Mouse (Mus musculus): ENCODE results near the gene Rps11. TPM values are rescaled to one million over a fixed set of nuclear protein-coding genes. Genes with fewer than 3 reads are reported as not detected.
"Not testable (repeated sequence)": the region's sequence is repeated elsewhere in the genome, so short reads cannot be mapped to it uniquely, and the experiment has no call there.

Gene Rps11
- total RNA-seq, 1 experiment from 2014 or later = 1,649 TPM

DNA sequence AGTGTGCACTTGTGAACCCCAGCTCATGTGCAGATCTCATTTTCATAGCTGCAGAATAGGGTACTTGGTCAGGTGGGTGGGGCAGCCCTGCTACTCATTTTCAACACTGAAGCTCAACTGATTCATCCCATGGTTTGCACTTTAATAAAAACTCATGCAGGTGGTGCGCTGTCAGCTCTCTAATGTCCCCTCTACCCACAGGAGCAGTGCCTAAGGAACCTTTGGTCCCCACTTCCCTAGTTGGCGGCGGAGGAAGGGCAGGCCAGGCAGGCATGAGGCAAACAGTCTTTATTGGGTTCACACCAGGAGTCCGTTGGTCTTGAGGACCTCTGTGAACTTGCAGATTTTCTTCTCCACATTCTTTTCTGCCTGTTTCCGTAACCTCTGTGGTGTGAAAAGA is 1.4 kb upstream of the Rps11 start:
- ATAC-seq (replicated peaks in 1 of 2; ENCODE audit: insufficient read depth in 1 of 2, low FRiP score in 2 of 2, low TSS enrichment in 1 of 2, low read depth in 1 of 2, poor library complexity in 2 of 2, severe bottlenecking in 2 of 2) = not testable (repeated sequence)

DNA sequence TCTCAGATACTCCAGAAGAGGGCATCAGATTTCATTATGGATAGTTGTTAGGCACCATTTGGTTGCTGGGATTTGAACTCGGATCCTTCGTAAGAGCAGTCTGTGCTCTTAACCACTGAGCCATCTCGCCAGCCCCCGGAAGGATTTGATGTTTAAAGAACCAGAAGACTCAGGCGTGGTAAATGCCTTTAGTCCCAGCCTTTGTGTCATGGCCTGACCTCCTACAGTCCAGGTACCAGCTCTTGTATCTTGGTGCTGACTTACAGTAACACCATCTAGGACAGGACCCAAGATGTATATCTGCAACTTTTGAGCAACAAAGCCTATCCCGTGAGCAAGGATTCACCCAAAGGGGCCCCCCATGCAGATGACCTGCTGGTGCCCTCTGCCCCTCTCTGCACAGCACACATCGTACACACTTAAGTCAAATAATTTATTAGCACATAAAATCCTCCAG is 933 bp upstream of the Rps11 start:
- ATAC-seq (replicated peaks in 1 of 2; ENCODE audit: insufficient read depth in 1 of 2, low FRiP score in 2 of 2, low TSS enrichment in 1 of 2, low read depth in 1 of 2, poor library complexity in 2 of 2, severe bottlenecking in 2 of 2) = no peak

DNA sequence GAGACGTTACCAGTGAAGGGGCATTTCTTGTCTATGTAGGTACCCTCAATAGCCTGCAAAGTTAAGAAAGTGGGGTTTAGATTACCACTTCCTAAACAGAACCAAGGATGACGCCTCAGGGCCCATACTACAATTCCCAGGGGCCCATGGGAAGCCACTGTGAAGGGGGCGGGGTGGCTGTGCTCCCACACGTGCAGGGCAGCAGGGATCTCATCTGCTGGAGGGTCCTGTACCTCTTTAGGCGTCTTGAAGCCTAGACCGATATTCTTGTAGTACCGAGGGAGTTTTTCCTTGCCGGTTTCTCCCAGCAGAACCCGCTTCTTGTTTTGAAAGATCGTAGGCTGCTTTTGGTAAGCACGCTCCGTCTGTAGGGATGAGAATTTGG is 1.1 kb downstream of the Rps11 start:
- ATAC-seq (replicated peaks in 1 of 2; ENCODE audit: insufficient read depth in 1 of 2, low FRiP score in 2 of 2, low TSS enrichment in 1 of 2, low read depth in 1 of 2, poor library complexity in 2 of 2, severe bottlenecking in 2 of 2) = no peak

DNA sequence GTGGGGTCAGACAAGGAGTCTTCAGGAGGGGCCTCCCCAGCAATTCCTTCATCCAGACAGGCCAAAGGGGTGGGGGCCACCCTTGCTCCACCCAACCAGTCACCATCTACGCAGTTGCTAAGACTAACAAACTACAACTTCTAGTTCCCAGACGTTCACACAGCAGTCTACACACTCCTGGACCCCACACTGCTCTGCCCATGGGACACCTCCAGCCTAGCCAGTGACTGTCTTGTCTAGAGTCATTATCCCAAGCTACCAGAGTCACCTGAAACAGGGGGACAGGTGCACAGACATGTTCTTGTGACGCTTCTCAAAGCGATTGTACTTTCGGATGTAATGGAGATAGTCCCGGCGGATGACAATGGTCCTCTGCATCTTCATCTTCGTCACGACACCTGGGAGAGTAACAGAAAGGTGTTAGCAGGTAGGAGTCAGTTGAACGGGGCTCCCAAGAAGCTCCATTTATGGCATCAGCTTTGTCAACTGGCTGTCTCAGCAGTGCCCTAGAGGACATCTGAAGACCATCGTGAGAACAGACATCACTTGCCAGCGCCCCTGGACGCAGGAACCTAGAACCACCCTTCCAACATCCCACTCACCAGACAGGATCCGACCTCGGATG is 1.6 kb downstream of the Rps11 start:
- no peak for ATAC-seq (replicated peaks in 1 of 2; ENCODE audit: insufficient read depth in 1 of 2, low FRiP score in 2 of 2, low TSS enrichment in 1 of 2, low read depth in 1 of 2, poor library complexity in 2 of 2, severe bottlenecking in 2 of 2)

DNA sequence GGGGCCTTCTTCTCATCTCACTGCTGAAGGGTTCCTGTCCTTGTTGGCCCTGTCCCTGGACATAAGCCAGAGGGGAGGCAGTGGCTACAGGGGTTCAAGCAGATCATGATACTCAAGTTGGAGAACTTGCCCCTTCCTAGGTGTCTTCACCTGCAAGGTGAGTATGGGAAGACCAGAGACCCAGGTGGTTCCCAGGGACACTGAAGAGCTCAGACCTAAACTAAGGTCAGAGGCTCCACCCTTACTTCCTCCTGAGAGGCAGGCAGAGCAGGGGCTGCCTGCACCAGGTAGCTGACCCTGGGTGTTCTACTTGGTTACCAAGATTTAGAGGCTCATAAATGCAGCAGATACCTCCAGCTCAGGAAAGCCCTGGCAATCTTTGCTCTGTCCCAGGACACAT is 2.3 kb downstream of the Rps11 start:
- no peak for ATAC-seq (replicated peaks in 1 of 2; ENCODE audit: insufficient read depth in 1 of 2, low FRiP score in 2 of 2, low TSS enrichment in 1 of 2, low read depth in 1 of 2, poor library complexity in 2 of 2, severe bottlenecking in 2 of 2)

GRCm38 (mm10) chr7:45121404-45121803 is 2.8 kb downstream of the Rps11 start:
- peak; percentile 40 to 48 for ATAC-seq (replicated peaks in 1 of 2; ENCODE audit: insufficient read depth in 1 of 2, low FRiP score in 2 of 2, low TSS enrichment in 1 of 2, low read depth in 1 of 2, poor library complexity in 2 of 2, severe bottlenecking in 2 of 2)

GRCm38 (mm10) chr7:45119780-45120709 is 4.2 kb downstream of the Rps11 start:
- ATAC-seq (replicated peaks in 1 of 2; ENCODE audit: insufficient read depth in 1 of 2, low FRiP score in 2 of 2, low TSS enrichment in 1 of 2, low read depth in 1 of 2, poor library complexity in 2 of 2, severe bottlenecking in 2 of 2) = no peak

DNA sequence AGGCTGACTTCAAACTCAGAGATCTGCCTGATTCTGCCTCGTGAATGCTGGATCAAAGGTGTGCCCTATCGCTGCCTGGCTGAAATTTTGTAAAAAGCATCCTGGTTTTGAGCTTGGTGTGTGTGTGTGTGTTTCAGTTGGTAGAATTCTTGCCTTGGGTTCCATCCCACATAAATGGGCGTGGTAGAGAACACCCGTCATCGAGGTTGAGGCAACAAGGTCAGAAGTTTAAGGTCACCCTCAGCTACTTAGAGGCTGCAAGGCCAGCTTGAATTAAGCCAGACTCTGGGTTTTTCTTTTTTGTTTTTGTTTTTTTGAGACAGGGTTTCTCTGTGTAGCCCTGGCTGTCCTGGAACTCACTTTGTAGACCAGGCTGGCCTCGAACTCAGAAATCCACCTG is 5.9 kb downstream of the Rps11 start:
- ATAC-seq (replicated peaks in 1 of 2; ENCODE audit: insufficient read depth in 1 of 2, low FRiP score in 2 of 2, low TSS enrichment in 1 of 2, low read depth in 1 of 2, poor library complexity in 2 of 2, severe bottlenecking in 2 of 2) = no peak

- no peak for ATAC-seq (replicated peaks in 1 of 2; ENCODE audit: insufficient read depth in 1 of 2, low FRiP score in 2 of 2, low TSS enrichment in 1 of 2, low read depth in 1 of 2, poor library complexity in 2 of 2, severe bottlenecking in 2 of 2)
Measured at GRCm38 (mm10) chr7:45117566-45117965, 6.7 kb downstream of the Rps11 start.

- no peak for ATAC-seq (replicated peaks in 1 of 2; ENCODE audit: insufficient read depth in 1 of 2, low FRiP score in 2 of 2, low TSS enrichment in 1 of 2, low read depth in 1 of 2, poor library complexity in 2 of 2, severe bottlenecking in 2 of 2)
Measured at GRCm38 (mm10) chr7:45113476-45113875, 10.8 kb downstream of the Rps11 start.

DNA sequence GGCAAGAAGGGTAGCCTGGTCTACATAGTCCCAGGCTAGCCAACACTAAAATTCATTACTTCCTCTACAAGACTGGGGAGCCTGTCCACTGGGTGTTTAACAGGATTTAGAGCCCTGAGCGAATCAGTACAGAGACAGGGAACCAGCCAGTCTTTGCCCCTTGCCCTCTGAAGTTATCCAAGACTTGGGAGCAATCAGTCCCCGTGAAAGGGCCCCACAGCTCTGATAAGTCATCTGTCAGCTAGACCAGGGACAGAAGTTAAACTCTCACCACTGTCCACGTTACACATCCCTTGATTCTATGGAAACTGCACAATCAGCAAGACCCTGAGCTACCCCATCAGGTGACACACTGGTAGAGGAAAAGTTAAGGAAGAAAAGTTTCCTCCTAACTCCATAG is 11.7 kb downstream of the Rps11 start:
- ATAC-seq (replicated peaks in 1 of 2; ENCODE audit: insufficient read depth in 1 of 2, low FRiP score in 2 of 2, low TSS enrichment in 1 of 2, low read depth in 1 of 2, poor library complexity in 2 of 2, severe bottlenecking in 2 of 2) = no peak

- ATAC-seq (replicated peaks in 1 of 2; ENCODE audit: insufficient read depth in 1 of 2, low FRiP score in 2 of 2, low TSS enrichment in 1 of 2, low read depth in 1 of 2, poor library complexity in 2 of 2, severe bottlenecking in 2 of 2) = no peak
Measured at GRCm38 (mm10) chr7:45111940-45112339, 12.3 kb downstream of the Rps11 start.

DNA sequence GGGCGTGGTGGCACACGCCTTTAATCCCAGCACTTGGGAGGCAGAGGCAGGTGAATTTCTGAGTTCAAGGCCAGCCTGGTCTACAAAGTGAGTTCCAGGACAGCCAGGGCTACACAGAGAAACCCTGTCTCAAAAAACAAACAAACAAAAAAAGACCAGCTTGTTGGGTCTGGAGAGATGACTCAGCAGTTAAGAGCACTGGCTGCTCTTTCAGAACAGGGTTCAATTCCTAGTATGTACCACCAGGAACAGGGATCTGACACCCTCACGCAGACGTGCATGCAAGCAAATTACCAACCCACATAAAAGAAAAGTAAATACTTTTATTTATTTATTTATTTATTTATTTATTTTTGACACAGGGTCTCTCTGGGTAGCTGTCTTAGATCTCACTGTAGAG is 14.2 kb downstream of the Rps11 start:
- not testable (repeated sequence) for ATAC-seq (replicated peaks in 1 of 2; ENCODE audit: insufficient read depth in 1 of 2, low FRiP score in 2 of 2, low TSS enrichment in 1 of 2, low read depth in 1 of 2, poor library complexity in 2 of 2, severe bottlenecking in 2 of 2)

DNA sequence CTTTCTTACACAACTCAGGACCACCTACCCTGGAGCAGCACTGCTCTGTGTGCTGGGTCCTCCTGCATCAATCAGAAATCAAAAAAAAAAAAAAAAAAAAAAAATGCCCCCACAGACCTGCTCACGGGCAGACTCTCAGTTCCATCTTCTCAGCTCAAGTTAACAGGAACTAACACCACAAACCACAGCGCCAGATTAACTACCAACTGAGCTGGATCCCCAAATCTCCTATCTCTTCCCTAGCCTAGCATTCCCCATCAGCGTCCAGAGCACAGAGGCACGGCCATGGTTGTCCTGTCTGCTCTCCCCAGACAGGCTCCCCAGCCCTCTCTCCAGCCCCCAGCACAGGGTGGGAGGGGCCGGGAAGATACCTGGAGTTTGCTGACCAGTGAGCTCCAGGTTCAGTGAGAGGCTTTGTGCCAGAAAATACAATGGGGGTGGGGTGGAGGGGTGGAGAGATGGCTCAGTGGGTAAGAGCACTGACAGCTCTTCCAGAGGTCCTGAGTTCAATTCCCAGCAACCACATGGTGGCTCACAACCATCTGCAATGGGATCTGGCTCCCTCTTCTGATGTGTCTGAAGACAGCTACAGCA is 17.1 kb downstream of the Rps11 start:
- ATAC-seq (replicated peaks in 1 of 2; ENCODE audit: insufficient read depth in 1 of 2, low FRiP score in 2 of 2, low TSS enrichment in 1 of 2, low read depth in 1 of 2, poor library complexity in 2 of 2, severe bottlenecking in 2 of 2) = no peak

DNA sequence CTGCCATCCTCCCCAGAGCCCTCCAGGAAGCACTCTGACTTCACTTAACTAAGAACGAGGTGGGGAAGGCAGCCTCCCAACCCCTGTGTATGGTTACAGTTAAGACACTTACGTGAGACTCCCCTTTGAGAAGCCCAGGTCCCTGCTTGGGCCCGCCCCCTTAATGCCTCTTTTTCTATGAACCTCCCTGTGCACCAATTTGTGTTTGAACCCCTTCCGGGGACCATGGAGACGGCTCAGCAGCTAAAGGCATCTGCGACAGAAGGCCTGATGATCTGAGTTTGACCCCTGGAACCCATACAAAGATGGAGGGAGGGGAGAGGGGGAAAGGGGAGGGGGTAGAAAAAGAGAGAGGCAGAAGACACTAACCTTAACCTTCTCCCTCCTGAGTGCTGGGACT is 17.8 kb downstream of the Rps11 start:
- ATAC-seq (replicated peaks in 1 of 2; ENCODE audit: insufficient read depth in 1 of 2, low FRiP score in 2 of 2, low TSS enrichment in 1 of 2, low read depth in 1 of 2, poor library complexity in 2 of 2, severe bottlenecking in 2 of 2) = no peak

DNA sequence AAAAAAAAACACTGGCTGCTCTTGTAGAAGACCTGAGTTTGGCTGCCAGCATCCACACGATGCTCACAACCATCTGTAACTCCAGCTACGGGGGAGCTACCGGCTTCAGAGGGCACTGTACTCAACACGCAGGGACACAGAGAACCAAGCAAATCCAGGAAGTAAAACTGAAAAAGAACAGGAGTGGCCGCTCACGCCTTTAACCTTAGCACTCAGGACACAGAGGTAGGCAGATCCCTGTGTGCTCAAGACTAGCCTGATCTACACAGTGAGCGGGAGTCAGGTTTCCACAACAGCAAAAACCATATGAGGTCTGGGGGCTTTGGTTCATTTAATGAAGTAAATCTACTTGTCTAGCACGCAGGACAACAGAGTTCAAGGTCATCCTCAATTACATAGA is 18.7 kb downstream of the Rps11 start:
- no peak for ATAC-seq (replicated peaks in 1 of 2; ENCODE audit: insufficient read depth in 1 of 2, low FRiP score in 2 of 2, low TSS enrichment in 1 of 2, low read depth in 1 of 2, poor library complexity in 2 of 2, severe bottlenecking in 2 of 2)

GRCm38 (mm10) chr7:45104941-45105340 is 19.3 kb downstream of the Rps11 start:
- no peak for ATAC-seq (replicated peaks in 1 of 2; ENCODE audit: insufficient read depth in 1 of 2, low FRiP score in 2 of 2, low TSS enrichment in 1 of 2, low read depth in 1 of 2, poor library complexity in 2 of 2, severe bottlenecking in 2 of 2)

DNA sequence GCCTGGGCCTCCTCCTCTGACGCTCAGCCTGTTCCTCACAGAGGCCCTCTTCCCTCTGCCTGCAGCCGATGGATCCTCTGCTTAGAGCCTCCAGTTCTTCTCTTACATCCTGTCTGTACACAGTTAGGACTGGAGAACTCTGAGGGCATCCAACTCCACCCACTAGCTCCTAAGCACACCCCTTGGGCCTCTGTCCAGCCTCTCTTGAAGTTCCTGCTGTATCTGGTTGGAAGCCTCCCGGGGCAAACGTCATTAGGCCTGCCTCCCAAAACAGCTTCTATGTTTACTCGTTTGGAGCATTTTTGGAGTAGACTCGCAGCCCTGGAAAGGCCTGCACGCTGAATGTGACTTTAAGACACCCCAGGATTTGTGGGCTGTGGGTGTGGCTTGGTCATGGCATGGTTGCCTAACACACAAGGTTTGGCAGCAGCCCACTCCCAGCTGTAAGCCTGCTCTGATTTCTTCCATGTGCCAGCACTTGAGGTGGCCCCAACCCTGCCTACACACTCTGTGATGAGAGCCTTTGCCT is 20.5 kb downstream of the Rps11 start, which contains the start of gene Fcgrt:
Fcgrt (minus strand) TSS at position 200 of the 529 bp plus-strand sequence.
- ATAC-seq (replicated peaks in 1 of 2; ENCODE audit: insufficient read depth in 1 of 2, low FRiP score in 2 of 2, low TSS enrichment in 1 of 2, low read depth in 1 of 2, poor library complexity in 2 of 2, severe bottlenecking in 2 of 2) = peak; percentile 86 to 94
